Mouse (Mus musculus) ES-CJ7 (cell line): ENCODE measurements around the gene Akap3.

ENCODE experiments used
- DNase-seq: peaks from one replicate; pipeline ENCODE4 v3.0.0; 2011; ENCODE audit warnings: low read depth, low spot score

Gene Akap3

GRCm38 (mm10) chr6:126852881-126853280, at the start of gene Akap3:
Akap3 (plus strand) TSS chr6:126853098.
- DNase-seq: no peak

GRCm38 (mm10) chr6:126806783-126807182, 46.1 kb upstream of the Akap3 start:
- DNase-seq: peak; percentile 61

GRCm38 (mm10) chr6:126808134-126808533, 44.8 kb upstream of the Akap3 start:
- no peak for DNase-seq

GRCm38 (mm10) chr6:126808561-126808960, 44.3 kb upstream of the Akap3 start:
- DNase-seq: no peak

- no peak for DNase-seq
These were observed 41.4 kb upstream of the Akap3 start for GRCm38 (mm10) chr6:126811481-126811880.

- peak; percentile 78 for DNase-seq
These were observed 37.6 kb upstream of the Akap3 start for GRCm38 (mm10) chr6:126815206-126815750.

- DNase-seq: no peak
These were observed 36.6 kb upstream of the Akap3 start for GRCm38 (mm10) chr6:126816338-126816737.

GRCm38 (mm10) chr6:126823087-126823486, 29.8 kb upstream of the Akap3 start:
- no peak for DNase-seq

GRCm38 (mm10) chr6:126836628-126837027, 16.3 kb upstream of the Akap3 start:
- no peak for DNase-seq

GRCm38 (mm10) chr6:126848712-126849704, 3.9 kb upstream of the Akap3 start, which contains the start of gene Ndufa9:
Ndufa9 (minus strand) TSS chr6:126849136.
- peak; percentile 94 for DNase-seq

GRCm38 (mm10) chr6:126877118-126877517, 24.2 kb downstream of the Akap3 start:
- no peak for DNase-seq

GRCm38 (mm10) chr6:126907378-126907777, 54.5 kb downstream of the Akap3 start:
- no peak for DNase-seq

- DNase-seq: no peak
These were observed 55.0 kb downstream of the Akap3 start for GRCm38 (mm10) chr6:126907876-126908275.

GRCm38 (mm10) chr6:126910727-126911126, 57.8 kb downstream of the Akap3 start:
- DNase-seq: no peak

GRCm38 (mm10) chr6:126914928-126915327, 62.0 kb downstream of the Akap3 start:
- DNase-seq: no peak

GRCm38 (mm10) chr6:126921111-126921881, 68.4 kb downstream of the Akap3 start, which contains the start of gene Dyrk4:
Dyrk4 (minus strand) TSS chr6:126921839.
- DNase-seq: peak; percentile 82
